17 mouse cellular contexts compared by ENCODE assay signal in the genomic region with DNA sequence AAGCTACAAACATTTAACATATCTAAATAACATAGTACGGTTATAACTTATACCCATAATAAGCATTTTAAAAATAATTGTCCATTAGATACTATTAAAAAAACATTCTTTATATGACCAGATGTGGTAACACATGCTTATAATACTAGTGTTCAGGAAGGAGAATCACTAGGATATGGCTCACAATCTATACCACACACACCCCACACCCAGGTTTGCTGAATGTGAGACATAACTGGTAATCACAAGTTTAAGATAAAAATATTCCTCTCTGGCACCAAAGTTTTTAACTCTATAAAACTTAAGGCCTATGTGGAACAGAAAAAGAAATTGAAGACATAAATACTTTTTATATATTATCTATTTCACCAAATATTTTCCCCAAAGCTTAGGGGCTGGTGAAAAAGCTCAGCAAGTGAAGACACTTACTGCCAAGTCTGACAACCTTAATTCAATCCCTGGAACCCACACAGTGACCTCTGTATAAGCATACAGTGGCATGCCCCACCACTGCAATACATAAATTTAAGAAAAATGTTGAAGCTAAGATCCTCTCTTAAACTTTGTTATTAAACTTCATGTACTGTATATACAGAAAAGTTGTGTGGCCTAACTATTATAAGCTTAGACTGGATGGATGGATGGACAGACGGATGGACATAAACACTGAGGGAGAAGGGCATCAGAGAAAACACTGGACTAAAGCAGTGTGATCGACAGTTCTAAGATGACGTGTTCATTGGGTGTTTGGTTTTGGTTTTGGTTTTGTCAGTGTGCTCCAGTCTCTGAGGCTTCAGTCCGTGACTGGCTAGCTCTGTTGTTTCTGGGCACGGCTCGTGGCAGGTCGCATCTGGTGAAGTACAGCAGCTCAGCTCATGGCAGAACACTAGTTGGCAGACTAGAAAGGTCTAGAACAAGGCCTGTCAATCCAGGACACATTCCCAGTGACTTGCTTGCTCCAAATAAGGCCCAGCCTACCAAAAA. TPM values are rescaled to one million over a fixed set of nuclear protein-coding genes. Genes with fewer than 3 reads are reported as not detected.
A peak's percentile ranks its signal among the peaks of the same experiment; 100 is the strongest.
DNase-seq lines count a peak whose midpoint lies in the region; ATAC-seq and TF ChIP-seq lines count a peak whose summit lies in the region.
"Had no signal": no experiment of that assay in that cellular context is flagged by ENCODE, and none has a peak within 500 bp of the region (broad histone marks: within the 10 kb centered on the region; RNA-seq: fewer than 3 reads in every experiment).

No protein-coding gene starts in this region.

- no peak for TF ChIP-seq EP300 in heart, adult 2 months (IDR thresholded peaks at IDR 0.05; ENCODE audit: insufficient read depth, low read depth, low read length)

- peak; percentile 40 for DNase-seq in c-Kit-positive CD71-positive TER-119-negative erythroid progenitor cells, embryonic 14.5 days (ENCODE audit: low read depth)
- DNase-seq in liver, embryonic 11.5 days (ENCODE audit: low spot score): no peak
- DNase-seq in gastrocnemius, postnatal 10 days: no peak
- DNase-seq in heart, adult 2 months: no peak
- DNase-seq in cerebellum, adult 9-11 months: no peak
- no peak for DNase-seq in kidney, adult 18-20 months
- DNase-seq: forebrain, postnatal 0 days; heart, postnatal 10 days; spleen, adult 18-20 months had no signal

- H3K4me3 ChIP-seq in liver, embryonic 11.5 days (ENCODE audit: low read depth, low read length): no peak overlapping the region
- H3K4me3 ChIP-seq in heart, adult 2 months: no peak overlapping the region
- H3K4me3 ChIP-seq: embryonic facial prominence, embryonic 12.5 days; hindbrain, embryonic 13.5 days; lung, embryonic 15.5 days had no signal

- H3K9ac ChIP-seq in liver, embryonic 11.5 days (ENCODE audit: low read depth, low read length): no peak overlapping the region
- no peak overlapping the region for H3K9ac ChIP-seq in heart, adult 2 months (ENCODE audit: low read depth, low read length)
- H3K9ac ChIP-seq: embryonic facial prominence, embryonic 12.5 days; forebrain, postnatal 0 days; hindbrain, embryonic 13.5 days; lung, embryonic 15.5 days had no signal

- no peaks in the 10 kb centered on the region for H3K27me3 ChIP-seq in liver, embryonic 11.5 days (replicated peaks; ENCODE audit: control insufficient read depth, insufficient read depth, low read length)
- H3K27me3 ChIP-seq in heart, adult 2 months (ENCODE audit: control insufficient read depth, insufficient read depth, low read length): no peaks in the 10 kb centered on the region
- H3K27me3 ChIP-seq: embryonic facial prominence, embryonic 12.5 days; hindbrain, embryonic 13.5 days; lung, embryonic 15.5 days had no signal

- H3K4me2 ChIP-seq in liver, embryonic 11.5 days: no peak overlapping the region
- H3K4me2 ChIP-seq: embryonic facial prominence, embryonic 12.5 days; hindbrain, embryonic 13.5 days; lung, embryonic 15.5 days had no signal

- TF ChIP-seq POLR2A in heart, adult 2 months (IDR thresholded peaks at IDR 0.05; ENCODE audit: insufficient read depth, low read depth, low read length): no peak

- no peak overlapping the region for H3K27ac ChIP-seq in liver, embryonic 11.5 days (ENCODE audit: low read depth, low read length)
- H3K27ac ChIP-seq in heart, adult 2 months: no peak overlapping the region
- H3K27ac ChIP-seq: embryonic facial prominence, embryonic 12.5 days; hindbrain, embryonic 13.5 days; kidney, postnatal 0 days; lung, embryonic 15.5 days; stomach, postnatal 0 days had no signal

- peaks cover 6% of the 10 kb centered on the region for H3K4me1 ChIP-seq in liver, embryonic 11.5 days (replicated peaks; ENCODE audit: control insufficient read depth, insufficient read depth, low read length)
- peaks cover under 1% of the 10 kb centered on the region; the same call in 1 of the 2 replicates for H3K4me1 ChIP-seq in heart, adult 2 months (ENCODE audit: control insufficient read depth, insufficient read depth, low read length)
- H3K4me1 ChIP-seq: embryonic facial prominence, embryonic 12.5 days; lung, embryonic 15.5 days had no signal

- no peak for TF ChIP-seq CTCF in heart, adult 2 months (IDR thresholded peaks at IDR 0.05)

- no peaks in the 10 kb centered on the region for H3K9me3 ChIP-seq in liver, embryonic 11.5 days (ENCODE audit: control insufficient read depth, low read length)
- H3K9me3 ChIP-seq: embryonic facial prominence, embryonic 12.5 days; hindbrain, embryonic 13.5 days; lung, embryonic 15.5 days had no signal

- H3K36me3 ChIP-seq in liver, embryonic 11.5 days (ENCODE audit: control insufficient read depth, insufficient read depth, low read length): no peaks in the 10 kb centered on the region
- no peaks in the 10 kb centered on the region; the same call in 1 of the 2 replicates for H3K36me3 ChIP-seq in heart, adult 2 months (ENCODE audit: control insufficient read depth, insufficient read depth, low read length)
- H3K36me3 ChIP-seq: embryonic facial prominence, embryonic 12.5 days; lung, embryonic 15.5 days had no signal

- 90% methylated on average over 8 of the region's 8 CpGs for WGBS in liver, embryonic 11.5 days
- 91% methylated on average over 8 of the region's 8 CpGs for WGBS in heart, adult 2 months

- no peaks in the 10 kb centered on the region for H3K79me2 ChIP-seq in heart, adult 2 months (replicated peaks; ENCODE audit: control insufficient read depth, insufficient read depth, low read length)

- ATAC-seq in CD4-positive, CD25-positive, alpha-beta regulatory T cell, adult 4 months: peak; percentile 95
- peak; percentile 75 for ATAC-seq in liver, embryonic 11.5 days (replicated peaks; ENCODE audit: low FRiP score)
- ATAC-seq in megakaryocyte-erythroid progenitor cell, adult 5-6 weeks (replicated peaks; ENCODE audit: low FRiP score, low TSS enrichment, poor library complexity, severe bottlenecking): peak; percentile 87
- ATAC-seq: forebrain, postnatal 0 days; intestine, postnatal 0 days had no signal

- intact Hi-C loops in heart, adult 2 months (cut with DNase I): no loop called here

RNA-seq across cellular contexts. Expression of gene Xpr1, which starts 33.6 kb away (rescaled TPM):
- 10 to 100 TPM; 18.0 to 20.9 TPM for polyA plus RNA-seq in CD4-positive, CD25-positive, alpha-beta regulatory T cell, adult 4 months (2017; shearing (Covaris generic))
- 5.3 and 8.0 TPM in 2 replicates for polyA plus RNA-seq in liver, embryonic 11.5 days (2014; fragmentation: Nextera tagmentation; extraction: Ambion mirVana)
- total RNA-seq in megakaryocyte-erythroid progenitor cell, adult 5-6 weeks (2014; fragmentation: Nextera tagmentation): 44.5 and 50.1 TPM in 2 replicates
- total RNA-seq in megakaryocyte-erythroid progenitor cell, adult 5-6 weeks (2017): 25.0 and 34.3 TPM in 2 replicates
- total RNA-seq in gastrocnemius, postnatal 10 days (2021): 10 to 100 TPM; 29.3 to 32.6 TPM
- 10 to 100 TPM; 30.3 to 34.4 TPM for total RNA-seq in heart, adult 2 months (2021)
- polyA plus RNA-seq in heart, adult 2 months (2012; rRNA removed): 8.5 and 16.2 TPM in 2 replicates
